Mouse (Mus musculus) cerebellum, adult 8-10 months (tissue): ENCODE measurements around the gene Hspb8.
"Not testable (repeated sequence)": the region's sequence is repeated elsewhere in the genome, so short reads cannot be mapped to it uniquely, and the experiment has no call there.

Experiments
- DNase-seq: peaks from one replicate; pipeline ENCODE4 v3.0.0; 2022

Hspb8 gene

DNA sequence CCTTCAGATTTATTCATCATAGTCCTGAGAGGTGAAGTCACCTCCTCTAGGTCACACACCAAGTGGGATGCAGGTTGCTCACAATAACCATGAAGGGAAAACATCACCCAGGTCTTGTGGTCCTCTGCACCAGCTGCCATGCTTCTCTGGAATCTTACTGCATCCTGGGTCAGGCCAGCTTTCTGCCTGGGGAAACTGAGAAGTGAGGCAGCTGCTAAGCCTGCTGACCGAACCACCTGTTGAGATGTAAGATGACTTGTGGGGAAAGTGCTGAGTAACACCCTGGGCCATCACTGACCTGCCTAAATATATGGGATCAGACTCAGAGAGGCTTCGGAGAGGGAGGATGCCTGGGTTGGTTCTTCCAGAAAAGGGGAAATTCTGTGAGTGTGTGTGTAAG lies 4.0 kb upstream of the Hspb8 start:
- no peak for DNase-seq

DNA sequence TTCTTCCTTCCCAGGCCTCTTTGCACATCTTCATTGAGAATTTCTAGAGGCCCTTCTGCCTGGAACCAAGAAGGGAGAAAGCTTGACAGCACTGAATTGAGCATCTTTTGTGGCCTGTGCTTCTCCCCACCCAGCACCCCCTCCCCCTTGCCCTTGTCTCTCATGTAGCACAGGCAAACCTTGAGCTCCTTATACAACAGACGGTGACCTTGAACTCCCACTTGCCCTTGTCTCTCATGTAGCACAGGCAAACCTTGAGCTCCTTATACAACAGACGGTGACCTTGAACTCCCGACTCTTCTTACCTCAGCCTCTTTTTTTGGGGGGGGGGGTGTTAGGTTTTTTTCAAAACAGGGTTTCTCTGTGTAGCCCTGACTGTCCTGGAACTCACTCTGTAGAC lies 3.0 kb upstream of the Hspb8 start:
- not testable (repeated sequence) for DNase-seq

DNA sequence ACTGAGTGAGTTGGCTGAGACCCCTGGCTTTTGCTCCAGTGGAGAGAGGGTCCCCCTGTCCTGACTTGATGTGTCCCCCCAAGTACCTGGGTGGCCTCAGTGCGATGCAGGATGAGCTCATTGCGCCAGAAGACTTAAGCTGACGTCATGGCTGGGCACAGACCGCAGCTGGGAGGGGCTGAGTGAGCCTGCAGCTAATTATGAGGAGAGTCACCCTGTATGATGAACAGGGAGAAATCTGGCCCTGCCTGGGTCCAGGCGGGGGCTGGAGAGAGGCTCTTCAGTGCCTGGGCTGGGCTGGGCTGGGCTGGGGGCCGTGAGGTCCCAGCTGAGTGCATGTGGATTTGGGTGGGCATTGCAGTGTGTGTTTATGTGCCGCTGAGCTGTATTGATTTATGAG lies 2.6 kb upstream of the Hspb8 start:
- no peak for DNase-seq

DNA sequence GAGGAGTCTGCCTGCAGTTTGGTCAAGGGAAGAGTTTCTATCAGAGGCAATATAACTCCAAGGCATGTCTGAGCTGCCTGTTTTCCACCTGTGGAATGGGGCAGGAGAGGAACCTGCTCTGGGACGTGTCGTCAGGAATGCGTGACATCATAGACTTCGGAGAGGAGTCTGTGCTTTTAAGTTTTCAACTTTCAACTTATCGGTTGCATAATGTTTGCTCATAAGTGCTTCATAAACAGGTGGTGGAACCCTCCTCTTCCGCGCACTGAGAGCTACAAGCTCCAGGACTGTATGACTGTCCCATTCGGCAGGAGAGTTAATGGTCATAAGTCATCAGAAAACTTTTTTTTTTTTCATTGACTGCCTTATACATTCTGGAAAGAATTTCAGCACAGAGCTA lies 1.1 kb upstream of the Hspb8 start:
- no peak for DNase-seq

DNA sequence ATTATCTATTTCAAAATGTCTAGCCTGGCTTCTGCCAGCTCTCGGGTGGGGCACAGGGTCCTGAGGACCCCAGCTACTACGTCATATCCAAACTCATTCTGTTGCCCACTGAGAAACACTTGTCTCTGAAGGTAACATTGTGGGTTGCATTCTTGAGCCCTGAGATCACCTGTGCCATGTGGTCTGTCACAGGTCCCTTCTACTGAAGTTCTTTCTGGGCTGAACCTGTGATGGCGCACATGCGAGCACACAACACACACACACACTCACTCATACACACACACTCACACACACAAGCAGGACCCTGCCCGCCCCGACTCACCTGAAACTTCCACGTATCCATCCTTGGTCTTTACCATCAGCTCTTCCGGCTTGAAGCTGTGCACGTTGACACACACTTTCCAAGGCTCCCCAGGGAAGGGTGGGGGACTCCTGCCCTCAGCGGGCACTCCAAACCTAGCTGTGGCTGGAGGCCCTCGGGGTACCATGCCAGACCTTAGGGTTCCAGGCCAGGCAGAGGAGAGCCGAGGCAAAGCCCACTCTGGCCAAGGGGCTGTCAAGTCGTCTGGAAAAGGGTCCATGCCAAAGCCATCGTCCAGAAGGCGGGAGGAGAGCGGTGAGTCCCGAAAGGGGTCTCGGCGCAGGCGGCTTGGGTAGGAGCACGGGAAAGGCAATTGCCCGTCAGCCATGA lies 728 bp downstream of the Hspb8 start:
- peak; percentile 42 for DNase-seq

DNA sequence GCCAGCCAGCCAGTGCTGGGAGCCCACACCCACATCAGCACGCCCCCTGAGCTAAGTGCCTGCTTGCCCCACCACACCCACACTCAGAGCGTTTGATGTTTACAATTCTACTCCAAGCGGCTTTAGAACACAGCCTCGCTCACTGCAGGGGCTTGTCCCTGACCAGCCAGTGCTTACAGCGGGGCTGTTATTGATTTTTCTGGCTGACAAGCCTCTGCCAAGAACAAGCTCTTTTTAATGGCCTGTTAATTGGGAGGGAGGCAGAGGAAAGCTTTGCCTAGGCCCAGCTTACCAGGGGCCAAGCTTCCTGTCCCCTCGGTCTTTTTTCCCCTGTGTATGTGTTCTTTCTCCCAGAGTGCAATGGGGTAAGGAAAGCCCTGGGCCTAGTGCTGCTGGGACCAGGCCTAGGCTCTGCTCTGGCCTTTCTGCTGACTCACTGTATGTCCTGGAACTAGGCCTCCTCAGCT lies 1.9 kb downstream of the Hspb8 start:
- DNase-seq: no peak

DNA sequence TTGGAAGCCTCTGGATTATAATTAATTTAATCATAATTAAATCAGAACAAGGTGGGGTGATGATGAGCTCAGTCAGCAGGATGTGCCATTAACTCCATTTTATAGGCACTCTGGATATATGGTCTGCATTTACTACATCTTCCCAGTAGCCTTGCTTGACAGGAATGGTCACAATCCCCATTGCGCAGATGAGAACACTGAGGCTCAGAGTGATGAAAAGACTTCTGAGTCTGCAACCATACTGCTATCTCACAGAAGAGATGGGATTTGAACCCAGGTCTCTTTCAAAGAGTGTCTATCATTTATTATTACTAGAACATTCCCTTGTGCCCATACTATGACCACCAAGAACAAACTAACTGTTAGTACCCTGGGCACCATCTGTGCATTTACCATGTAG lies 2.5 kb downstream of the Hspb8 start:
- DNase-seq: no peak

DNA sequence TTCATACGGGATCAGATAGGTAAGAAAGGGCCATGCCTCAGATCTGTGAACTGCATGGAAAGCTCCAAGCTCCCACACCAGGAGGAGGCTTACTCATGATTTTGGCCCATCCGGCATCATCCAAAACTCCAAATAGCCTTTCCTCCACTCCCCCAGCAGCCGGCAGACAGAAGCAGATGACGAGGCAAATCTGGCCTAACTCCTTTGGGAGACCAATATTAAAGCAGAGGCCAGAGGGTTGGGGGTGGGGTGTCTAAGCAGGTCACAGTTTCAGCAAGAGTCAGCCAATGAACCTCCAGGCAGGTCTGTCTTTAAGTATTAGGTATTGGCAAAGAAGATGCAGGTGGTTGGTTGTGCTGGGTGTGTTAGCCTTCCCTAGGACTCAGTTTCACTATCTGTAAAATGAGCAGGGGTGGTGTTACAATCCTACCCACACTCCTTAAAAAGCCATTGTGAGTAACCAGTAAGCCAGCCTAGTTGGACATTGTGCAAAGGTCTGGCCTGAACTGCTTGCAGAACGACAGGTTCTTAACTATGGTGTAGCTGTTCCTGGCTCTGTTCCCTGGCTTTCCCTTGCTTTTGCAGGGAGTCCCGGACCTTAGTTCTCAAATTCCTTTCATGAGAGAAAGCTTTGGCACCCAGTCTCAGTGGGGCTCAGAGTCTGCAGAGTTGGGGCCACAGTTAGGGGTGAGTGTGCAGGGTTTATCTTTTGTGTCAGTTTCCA lies 3.2 kb downstream of the Hspb8 start:
- DNase-seq: no peak

DNA sequence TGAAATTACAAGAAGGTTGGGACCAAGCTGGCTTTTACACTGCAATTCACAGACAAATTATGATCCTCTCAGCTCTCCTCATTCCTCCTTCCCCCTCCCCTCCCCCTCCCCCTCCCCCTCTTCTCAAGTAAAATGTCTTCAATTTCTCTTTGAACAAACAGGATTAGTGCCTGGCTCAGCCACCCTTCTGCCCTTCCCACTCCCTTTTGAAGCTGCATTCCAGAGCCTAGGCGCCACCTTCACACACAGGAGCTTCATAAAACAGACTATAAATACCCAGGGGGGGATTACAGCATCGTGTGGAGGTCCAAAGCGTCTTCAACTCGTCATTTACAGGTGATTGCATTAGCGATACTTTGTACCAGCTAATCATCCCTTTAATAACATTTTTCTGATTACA lies 6.5 kb downstream of the Hspb8 start:
- no peak for DNase-seq

DNA sequence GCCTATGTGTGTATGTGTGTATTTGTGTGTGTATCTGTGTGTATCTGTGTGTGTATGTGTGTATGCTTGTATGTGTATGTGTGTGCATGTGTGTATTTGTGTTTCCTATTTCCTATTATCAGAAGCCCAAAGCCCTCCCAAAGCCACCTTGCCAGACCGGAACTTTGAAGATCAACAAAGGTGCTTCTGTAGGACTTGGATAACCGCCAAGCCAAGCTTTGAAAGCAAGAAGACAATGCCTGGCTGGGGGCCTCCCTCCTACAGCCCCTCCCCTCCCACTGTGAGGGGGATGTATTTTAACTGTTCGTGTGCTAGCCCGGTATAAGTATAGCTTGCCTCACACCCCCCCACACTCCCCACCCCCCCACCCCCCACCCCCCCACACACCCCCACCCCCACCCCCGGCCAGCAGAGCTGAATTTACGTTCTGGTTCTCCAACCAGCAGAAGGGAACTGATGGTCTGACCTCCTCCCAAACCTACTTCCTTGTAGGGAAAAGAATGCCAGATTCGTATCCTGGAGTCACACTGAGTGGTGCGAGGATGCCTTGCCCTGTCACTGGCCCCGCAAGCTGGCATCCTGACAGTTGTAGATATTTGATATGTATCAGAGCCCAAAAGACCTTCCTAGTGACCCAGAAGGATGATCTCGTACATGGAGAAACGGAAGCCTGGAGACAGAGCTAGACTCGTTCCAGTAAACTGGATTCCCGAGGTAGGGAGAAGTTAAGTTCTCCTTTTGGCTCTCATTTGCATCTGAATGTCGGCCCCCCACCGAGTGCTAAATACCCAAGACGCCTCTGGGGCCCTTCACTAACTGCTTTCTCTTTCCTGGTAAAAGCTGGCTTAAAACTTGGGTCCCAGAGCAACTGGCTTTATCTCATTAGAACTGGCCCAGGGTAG lies 12.7 kb downstream of the Hspb8 start:
- DNase-seq: no peak

DNA sequence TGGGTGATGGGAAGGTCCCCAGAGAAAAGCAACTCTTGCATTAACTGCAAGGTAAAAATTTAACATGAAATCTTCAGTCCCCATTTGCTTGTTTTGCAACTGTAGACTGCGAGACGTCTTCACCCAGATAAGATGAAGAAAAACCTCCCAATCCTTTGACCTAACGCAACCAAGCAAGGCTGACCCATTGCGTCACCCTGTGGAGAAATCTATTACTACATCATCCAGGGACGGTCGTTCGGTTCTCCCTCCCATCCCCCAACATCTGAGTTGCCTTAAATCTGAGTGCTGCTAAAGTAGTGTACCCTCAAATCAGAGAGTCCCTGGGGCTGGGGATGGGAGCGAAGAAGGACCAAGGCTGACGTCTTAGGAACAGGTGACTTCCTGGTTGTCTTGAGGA lies 13.7 kb downstream of the Hspb8 start:
- DNase-seq: no peak

DNA sequence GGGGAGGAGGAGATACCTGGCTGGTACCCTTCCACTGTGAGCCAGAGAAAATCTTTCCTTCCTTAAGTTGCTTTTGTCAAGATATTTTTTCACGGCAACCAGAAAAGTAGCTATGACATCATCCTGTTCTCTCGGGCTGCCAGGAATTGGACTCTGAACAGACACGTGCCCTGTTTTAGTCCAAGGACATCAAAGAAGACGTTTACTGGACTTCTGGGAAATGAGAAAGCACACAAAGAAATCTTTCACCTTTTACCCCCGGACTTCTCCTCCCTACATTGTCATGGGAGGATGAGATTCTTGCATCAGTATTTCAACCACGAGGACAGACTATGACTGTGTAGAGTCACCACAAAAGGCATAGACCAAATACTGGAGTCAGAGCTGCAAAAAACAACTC lies 14.7 kb downstream of the Hspb8 start:
- no peak for DNase-seq

DNA sequence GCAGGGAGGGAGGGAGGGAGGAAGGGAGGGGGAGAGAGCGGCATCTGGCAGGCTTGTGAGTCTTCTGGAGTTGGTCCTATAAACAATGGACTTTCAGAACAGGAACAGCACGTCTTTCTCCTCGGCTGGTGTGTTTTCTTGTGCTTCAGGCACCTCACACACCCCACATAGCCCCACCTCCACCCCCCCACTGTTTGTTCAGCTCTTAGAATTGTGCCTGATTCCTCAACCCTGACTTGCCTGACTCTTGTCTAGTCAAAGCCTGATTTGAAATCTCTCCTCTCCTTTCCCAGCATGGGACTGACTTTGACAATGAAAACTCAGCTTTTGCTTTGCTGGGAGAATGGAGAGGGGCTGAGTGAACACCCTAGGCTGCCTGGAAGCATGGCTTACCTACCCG lies 15.3 kb downstream of the Hspb8 start:
- no peak for DNase-seq

DNA sequence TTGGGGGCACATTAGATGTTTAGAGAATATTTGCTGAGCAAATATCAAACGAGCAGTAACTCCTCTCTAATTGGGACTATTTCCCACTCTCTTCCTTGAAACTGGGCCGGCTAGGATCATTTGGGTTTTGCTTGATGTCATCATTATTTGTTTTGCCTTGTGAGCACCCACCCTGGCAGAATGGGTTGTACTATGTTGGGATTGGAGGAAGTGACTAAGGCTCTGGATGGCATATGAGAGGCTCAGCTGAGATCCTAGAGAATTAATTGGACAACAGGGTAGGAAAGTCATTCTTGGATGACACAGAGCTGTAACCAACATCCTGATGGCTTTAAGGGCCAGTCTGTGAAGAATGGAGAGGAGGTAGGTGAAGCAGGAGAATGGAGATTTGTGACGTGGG lies 16.2 kb downstream of the Hspb8 start:
- DNase-seq: no peak

DNA sequence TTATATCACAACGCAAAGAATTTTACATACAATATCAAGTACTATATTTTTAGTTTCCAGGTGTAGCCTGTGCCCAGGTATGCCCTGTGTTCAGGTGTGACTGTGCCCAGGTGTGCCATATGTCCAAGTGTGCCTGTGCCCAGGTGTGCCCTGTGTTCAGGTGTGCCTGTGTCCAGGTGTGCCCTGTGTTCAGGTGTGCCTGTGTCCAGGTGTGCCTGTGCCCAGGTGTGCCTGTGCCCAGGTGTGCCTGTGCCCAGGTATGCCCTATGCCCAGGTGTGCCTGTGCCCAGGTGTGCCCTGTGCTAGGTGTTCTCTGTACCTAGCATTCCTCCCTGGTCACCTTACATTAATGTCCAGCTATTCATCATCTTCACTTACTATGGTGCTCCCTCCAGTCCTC lies 16.7 kb downstream of the Hspb8 start:
- no peak for DNase-seq

DNA sequence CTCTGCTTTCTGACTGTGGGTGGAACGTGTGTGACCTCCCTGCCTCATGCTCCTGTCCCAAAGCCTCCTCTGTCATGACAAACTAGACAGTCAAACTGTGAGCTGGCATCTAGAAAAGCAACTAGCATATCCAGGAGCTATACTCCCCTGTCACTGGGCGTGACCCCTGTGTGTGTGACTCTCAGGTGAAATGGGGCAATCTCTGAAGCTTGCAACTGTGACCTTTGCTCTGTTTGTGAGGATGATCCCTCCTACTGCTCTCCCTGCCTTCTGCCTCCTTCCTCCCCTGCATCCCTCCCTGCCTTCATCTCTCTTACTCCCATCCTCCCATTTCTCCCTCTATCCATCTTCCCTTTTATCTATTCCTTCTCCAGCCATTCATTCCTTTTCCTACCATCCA lies 18.6 kb downstream of the Hspb8 start:
- no peak for DNase-seq

DNA sequence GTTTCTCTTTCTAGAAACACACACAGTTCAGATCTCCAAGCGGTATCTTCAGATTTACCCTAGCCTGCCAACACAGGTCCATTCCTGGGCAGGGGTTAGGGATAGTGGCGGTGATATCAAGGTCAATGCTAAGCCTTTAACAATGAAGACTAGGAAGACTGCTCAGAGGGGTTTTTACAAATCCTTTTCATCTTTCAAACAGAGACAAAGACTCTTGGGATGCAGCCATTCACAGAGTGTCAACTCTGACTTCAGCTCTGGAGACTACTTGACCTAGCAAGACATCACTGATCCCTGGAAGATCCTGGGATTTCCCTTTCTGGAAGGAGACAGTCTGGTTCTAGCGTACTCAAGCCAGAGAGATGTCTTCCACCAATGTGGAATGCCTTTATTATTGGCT lies 21.9 kb downstream of the Hspb8 start:
- DNase-seq: no peak

DNA sequence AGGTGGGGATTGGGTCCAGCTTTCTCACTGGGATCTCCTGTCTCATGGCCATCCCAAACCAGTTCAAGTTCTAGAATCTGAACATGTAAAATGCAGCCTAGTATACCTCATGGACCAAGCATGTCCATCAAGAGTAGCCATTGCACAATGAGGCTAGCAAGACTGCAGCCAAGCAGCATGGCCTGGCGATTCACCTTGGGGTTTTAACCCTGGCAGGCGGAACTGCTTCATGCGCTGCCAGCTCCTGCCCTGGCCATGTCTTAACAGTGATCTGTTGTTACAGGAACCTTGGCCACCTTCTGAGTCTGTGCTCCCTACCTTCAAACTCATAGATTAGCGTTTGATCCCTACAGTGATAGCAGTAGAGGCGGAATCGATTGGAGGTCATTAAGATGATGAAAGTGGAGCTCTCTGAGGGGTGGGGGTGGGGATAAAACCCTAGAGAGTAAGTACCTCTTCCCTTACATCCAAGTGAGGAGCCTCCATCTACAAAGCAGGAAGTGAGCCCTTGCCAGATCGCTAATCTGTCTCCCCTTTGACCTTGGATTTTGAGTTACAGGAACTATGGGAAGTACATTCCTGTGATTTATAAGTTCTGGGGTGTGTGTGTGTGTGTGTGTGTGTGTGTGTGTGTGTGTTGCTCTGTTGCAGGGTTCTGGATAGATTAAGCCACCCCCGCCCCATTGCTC lies 22.5 kb downstream of the Hspb8 start:
- no peak for DNase-seq

DNA sequence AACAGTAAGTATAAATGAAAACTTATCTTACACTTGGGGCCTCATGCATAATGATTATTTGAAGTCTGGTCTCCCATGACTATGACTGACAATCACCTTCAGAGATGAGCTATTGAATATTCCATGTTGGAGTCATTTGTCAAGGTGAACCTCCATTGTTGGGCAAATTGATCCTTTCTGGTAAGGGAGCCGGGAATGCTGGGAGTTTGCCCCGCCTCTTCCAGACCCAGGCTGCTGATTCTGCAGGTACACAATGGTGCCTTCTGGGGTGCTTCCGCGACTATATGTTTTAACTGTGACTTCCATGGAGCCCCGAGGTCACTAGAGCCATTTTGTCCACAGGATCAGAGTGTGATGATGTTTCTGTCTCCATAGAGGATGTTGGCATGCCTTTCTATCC lies 26.6 kb downstream of the Hspb8 start:
- DNase-seq: no peak

DNA sequence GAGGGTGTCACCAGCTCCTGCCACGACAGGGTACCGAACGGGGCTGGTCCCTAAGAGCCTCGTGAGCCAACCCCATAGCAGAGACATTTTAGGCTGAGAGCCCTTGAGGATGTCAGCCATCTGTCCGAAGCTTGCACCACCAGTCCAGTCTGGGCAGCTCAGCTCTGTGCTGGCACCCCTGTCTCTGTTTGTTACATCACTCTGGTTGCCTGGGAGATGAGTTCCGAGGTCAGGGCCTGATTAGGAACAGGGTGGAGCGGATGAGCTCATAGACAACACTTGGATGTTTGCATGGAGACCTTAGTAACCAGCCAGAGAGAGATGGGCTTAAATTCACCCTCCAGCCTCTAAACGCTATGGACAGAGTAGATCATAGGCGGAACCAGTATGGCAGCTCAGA lies 30.1 kb downstream of the Hspb8 start:
- no peak for DNase-seq

DNA sequence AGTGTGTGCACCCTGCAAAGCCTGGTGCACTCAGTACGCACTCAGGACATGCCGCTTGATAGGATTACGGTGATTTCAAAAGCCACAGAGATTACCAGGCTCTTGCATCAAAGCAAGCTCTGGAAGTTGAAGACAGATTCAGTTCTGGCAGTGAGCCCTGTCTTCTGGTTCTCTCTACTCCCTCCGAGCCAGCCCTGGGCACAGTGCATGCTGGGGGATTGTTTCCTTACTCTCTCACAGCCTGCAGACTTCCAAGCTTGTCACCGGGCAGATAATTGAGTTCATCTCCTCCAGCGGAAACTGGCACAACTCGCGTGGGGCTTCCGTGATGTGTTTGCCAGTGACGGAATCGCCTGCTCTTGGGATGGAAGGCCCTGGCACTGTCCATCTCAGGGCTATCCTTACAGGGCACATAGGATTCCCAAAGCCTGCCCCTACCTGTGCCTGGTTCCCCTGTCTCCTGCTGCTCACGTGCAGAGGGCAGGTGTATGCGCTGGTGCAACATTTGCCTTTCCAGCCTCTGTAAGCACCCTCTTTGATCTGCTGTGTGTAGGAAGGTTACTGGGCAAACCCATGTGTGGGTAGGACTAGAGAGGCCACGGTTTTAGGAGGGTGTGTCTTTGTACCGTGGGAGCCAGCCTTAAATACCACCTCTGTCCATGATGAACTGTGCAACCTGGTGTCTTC lies 32.7 kb downstream of the Hspb8 start:
- no peak for DNase-seq

DNA sequence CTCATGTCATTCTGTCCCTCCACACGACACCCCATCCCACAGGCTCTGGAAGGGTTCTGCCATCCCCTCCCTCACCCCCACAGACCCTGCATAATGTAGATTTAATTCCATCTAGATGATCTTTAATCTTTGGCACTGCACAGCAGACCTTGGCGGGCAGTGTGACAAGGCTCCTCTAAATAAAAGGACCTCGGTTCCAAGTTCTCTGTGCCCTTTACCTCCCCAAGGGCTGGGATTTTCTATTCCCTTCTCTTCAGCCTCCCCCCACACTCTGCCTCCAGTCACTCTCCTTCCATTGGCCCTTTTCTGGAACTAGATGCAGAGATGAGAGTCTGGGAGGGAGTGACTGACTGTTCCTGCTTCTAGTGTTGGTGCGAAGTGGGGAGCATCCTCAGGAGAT lies 33.3 kb downstream of the Hspb8 start:
- DNase-seq: no peak
